Mouse (Mus musculus): ENCODE results near the gene Stam. TPM values are rescaled to one million over a fixed set of nuclear protein-coding genes. Genes with fewer than 3 reads are reported as not detected.

Stam gene
- polyA plus RNA-seq (2016; fragmentation: Nextera tagmentation; extraction: Ambion mirVana) = 81.1 and 86.6 TPM in 2 replicates

DNA sequence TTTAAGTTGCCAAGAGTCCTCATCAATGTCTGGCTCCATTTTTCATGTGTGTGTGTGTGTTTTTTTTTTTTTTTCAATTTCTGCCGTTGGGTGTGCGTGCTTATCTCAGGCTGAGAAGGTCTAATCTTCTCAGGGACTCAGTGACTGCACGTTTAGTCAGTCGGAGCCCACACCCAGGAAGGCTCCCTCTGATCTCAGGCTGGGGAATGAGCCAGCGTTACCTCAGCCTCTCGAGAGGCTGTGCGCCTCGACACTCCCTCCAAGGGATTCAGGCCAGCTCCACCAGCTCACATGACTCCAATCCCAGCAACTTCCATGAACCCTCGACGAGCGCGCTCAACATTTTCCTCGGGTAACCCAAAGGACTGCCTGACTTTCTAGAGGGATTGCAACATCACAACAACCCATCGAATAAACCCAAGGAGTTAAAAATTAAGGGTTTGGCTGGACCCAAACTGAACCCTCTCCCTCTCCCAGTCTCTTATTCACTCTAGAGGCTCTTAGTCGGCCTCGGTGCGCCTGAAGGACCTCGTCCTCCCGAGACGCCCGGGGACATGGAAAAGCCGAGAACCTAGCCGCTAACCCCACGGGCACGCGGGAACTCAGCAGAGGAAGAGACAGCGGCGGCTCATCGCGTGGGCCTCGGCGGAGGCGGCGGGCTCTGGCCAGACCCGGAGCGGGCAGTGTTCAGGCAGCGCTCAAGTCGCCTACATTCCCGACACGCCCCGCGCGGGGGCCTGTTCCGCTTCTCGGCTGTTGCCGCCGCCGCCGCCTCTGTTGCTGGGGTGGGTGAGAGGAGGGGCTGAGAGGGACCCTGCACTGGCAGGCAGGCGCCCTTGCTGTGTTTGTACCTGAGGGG is at the start of gene Stam:
Gene Stam (plus strand): TSS at position 737 of the 859 bp plus-strand sequence.
- under 1% methylated on average over 50 of the region's 50 CpGs for WGBS
- Histone ChIP-seq H3K4me3 (peak within 1 kb of the TSS; percentile 87), H3K4me1 (replicated peaks) (peaks cover 24% of the 10 kb centered on the region), H3K27ac (peak within 1 kb of the TSS; percentile 100), H3K36me3 (no peaks in the 10 kb centered on the region), H3K27me3 (ENCODE audit: insufficient read depth, poor library complexity, severe bottlenecking) (no peaks in the 10 kb centered on the region), H3K9me3 (no peaks in the 10 kb centered on the region)
- DNase-seq (ENCODE audit: low spot score) = peak; percentile 92

DNA sequence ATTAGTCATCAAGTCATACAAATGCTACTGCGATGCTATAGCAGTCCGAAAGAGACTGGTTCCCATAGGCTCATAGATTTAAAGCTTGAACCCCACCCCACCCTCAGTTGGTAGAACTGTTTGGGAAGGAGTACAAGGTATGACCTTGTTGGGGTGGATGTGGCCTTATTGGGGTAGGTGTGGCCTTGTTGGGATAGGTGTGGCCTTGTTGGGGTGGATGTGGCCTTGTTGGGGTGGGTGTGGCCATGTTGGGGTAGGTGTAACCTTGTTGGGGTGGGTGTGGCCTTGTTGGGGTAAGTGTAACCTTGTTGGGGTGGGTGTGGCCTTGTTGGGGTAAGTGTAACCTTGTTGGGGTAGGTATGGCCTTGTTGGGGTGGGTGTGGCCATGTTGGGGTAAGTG is 32.6 kb upstream of the Stam start:
- H3K4me3 ChIP-seq = no peak overlapping the region
- 97% methylated on average over 2 of the region's 2 CpGs for WGBS
- DNase-seq (ENCODE audit: low spot score) = no peak
- H3K9me3 ChIP-seq = no peaks in the 10 kb centered on the region
- H3K27me3 ChIP-seq (ENCODE audit: insufficient read depth, poor library complexity, severe bottlenecking) = no peaks in the 10 kb centered on the region
- peaks cover 6% of the 10 kb centered on the region; the same call in 1 of the 2 replicates for H3K36me3 ChIP-seq
- H3K4me1 ChIP-seq (replicated peaks) = no peaks in the 10 kb centered on the region
- H3K27ac ChIP-seq = no peak overlapping the region

DNA sequence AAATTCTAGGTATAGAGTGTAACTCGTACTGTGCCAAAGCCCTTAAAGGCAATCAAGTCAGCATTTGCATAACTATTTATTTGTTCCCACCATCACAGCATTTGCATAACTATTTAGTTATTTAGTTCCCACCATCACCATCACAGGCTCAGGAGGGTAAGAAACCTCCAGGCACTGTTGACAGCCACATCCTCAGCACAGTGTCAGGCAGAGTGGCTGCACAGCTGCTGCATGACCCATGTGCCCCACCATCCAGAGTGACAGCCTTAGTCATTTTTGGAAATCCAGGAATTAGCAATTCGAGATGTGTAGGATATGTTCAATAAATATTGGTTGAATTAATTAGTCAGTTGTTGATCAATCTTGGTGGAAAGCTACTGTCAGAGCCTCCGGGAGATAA is 30.9 kb upstream of the Stam start:
- no peaks in the 10 kb centered on the region for H3K27me3 ChIP-seq (ENCODE audit: insufficient read depth, poor library complexity, severe bottlenecking)
- WGBS = 83% methylated on average over 3 of the region's 3 CpGs
- DNase-seq (ENCODE audit: low spot score) = no peak
- no peak overlapping the region for H3K4me3 ChIP-seq
- no peaks in the 10 kb centered on the region for H3K4me1 ChIP-seq (replicated peaks)
- H3K36me3 ChIP-seq = peaks cover 6% of the 10 kb centered on the region; the same call in 1 of the 2 replicates
- H3K27ac ChIP-seq = no peak overlapping the region
- H3K9me3 ChIP-seq = no peaks in the 10 kb centered on the region

DNA sequence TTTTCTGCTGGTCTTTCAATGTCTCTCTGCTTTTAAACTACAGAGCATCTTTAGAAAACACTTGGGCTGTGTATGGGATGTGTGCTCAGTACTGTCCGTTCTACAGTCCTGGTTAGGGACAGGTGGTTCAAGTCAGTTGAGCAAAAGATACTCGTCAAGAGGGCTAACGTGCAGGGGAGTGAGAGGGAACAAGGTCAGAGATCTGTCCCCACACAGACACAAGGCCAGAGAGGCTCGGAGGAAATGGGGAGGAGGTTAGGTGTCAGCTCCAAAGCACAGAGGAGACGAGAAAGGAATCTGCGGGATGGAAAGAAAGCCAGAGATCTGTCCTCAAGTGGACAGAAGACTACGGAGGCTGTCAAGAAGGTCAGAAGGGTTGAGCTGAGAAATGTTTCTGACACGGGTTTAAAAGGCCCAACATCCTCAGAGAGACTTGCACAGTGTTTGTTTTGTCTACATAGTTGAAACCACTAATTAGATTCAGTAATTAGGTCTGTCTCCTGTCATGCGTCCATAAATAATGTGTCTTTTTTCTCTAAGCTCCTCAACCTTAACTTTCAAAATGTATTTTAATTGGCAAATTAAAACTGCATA is 30.2 kb upstream of the Stam start:
- Histone ChIP-seq H3K27me3 (ENCODE audit: insufficient read depth, poor library complexity, severe bottlenecking) (no peaks in the 10 kb centered on the region), H3K27ac (no peak overlapping the region), H3K36me3 (peaks cover 6% of the 10 kb centered on the region; the same call in 1 of the 2 replicates), H3K9me3 (no peaks in the 10 kb centered on the region), H3K4me1 (replicated peaks) (no peaks in the 10 kb centered on the region), H3K4me3 (no peak overlapping the region)
- DNase-seq (ENCODE audit: low spot score) = no peak
- 65% methylated on average over 9 of the region's 9 CpGs for WGBS

DNA sequence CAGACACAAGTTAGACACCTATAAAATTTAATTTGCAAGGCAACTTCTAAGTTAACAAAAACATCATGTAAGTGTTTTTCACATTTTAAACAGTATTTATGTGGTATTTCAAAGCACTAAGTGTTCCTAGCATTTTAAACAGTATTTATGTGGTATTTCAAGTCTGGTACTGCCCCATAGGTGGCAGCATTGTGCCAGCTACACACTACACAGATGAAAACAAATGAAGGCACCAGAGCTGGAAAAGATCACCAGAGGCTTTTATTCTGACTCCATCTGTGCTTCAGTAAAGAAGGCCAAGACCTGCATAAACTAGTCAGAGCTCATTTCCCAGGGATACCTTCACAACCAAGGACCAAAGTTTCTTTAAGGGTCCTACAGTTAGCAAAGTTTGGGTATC is 25.5 kb upstream of the Stam start:
- DNase-seq (ENCODE audit: low spot score) = peak; percentile 42
- H3K27me3 ChIP-seq (ENCODE audit: insufficient read depth, poor library complexity, severe bottlenecking) = no peaks in the 10 kb centered on the region
- 0 out of 2 replicates have a peak, but pooled peaks cover under 1% of the 10 kb centered on the region for H3K4me1 ChIP-seq (replicated peaks)
- no peak overlapping the region for H3K27ac ChIP-seq
- no peaks in the 10 kb centered on the region for H3K9me3 ChIP-seq
- no peaks in the 10 kb centered on the region for H3K36me3 ChIP-seq
- H3K4me3 ChIP-seq = no peak overlapping the region

DNA sequence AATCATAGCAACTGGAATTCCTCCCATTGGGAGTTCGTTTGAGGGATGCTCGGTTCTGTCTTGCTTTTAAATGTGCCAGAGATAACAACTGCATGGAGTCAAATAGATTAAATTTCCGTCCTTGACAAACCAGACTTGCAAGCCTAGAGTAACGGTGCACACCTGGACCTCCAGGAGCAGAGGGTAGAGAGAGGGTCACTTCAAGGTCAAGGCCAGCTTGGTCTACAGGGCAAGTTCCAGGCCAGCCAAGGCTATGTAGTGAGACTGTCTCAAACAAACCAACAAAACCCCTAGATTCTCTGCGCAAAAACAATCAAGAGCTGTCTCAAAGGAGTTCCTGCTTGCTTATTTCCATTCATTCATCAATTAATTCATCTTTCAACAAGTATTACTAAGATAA is 25.1 kb upstream of the Stam start:
- Histone ChIP-seq H3K4me3 (no peak overlapping the region), H3K4me1 (replicated peaks) (0 out of 2 replicates have a peak, but pooled peaks cover 5% of the 10 kb centered on the region), H3K36me3 (no peaks in the 10 kb centered on the region), H3K27ac (no peak overlapping the region), H3K9me3 (no peaks in the 10 kb centered on the region), H3K27me3 (ENCODE audit: insufficient read depth, poor library complexity, severe bottlenecking) (no peaks in the 10 kb centered on the region)
- WGBS = 82% methylated on average over 5 of the region's 5 CpGs
- DNase-seq (ENCODE audit: low spot score) = no peak

DNA sequence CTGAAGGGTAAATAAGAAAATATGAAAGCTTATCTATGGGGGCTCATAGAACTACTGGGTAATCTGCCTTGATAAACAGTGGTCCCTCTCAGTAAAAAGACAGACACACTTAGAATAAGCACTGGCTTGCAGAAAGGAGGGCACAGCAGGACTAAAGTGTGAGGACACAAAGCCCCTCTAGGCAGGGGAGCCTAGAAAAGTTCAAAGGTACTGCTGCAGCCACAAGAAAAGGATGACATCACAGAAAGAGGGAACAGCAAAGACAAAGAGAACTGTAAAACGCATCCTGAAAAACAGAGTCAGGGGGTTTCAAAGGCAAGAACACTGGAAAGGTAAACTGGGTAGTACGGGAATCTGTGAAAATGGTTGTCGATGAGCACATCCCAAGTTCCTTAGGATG is 20.3 kb upstream of the Stam start:
- H3K36me3 ChIP-seq = no peaks in the 10 kb centered on the region
- peaks cover 23% of the 10 kb centered on the region for H3K4me1 ChIP-seq (replicated peaks)
- no peaks in the 10 kb centered on the region; the same call in 1 of the 2 replicates for H3K9me3 ChIP-seq
- no peak overlapping the region for H3K27ac ChIP-seq
- no peak overlapping the region for H3K4me3 ChIP-seq
- no peak for DNase-seq (ENCODE audit: low spot score)
- WGBS = 39% methylated on average over 3 of the region's 3 CpGs
- no peaks in the 10 kb centered on the region for H3K27me3 ChIP-seq (ENCODE audit: insufficient read depth, poor library complexity, severe bottlenecking)

DNA sequence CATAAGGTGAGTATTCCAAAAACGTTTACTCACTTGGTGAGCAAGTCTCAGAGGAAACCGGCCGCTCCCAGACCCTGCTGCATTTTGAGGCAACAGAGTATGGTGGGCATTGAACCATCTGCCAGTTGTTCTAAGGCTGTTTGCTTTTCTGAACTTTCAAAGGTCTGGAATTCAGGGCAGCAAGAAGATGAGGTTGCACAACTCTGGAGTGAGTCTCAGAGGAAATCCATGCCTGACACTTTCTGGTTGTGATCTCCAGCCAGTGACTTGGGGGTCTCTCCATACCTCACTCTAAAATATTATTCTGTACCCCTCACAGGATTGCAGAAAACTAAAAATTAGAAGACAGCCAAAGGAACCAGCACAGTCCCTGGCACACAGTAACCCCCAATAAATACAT is 19.7 kb upstream of the Stam start:
- peak overlapping the region; percentile 75; the same call in 1 of the 2 replicates for H3K4me3 ChIP-seq
- no peaks in the 10 kb centered on the region for H3K27me3 ChIP-seq (ENCODE audit: insufficient read depth, poor library complexity, severe bottlenecking)

DNA sequence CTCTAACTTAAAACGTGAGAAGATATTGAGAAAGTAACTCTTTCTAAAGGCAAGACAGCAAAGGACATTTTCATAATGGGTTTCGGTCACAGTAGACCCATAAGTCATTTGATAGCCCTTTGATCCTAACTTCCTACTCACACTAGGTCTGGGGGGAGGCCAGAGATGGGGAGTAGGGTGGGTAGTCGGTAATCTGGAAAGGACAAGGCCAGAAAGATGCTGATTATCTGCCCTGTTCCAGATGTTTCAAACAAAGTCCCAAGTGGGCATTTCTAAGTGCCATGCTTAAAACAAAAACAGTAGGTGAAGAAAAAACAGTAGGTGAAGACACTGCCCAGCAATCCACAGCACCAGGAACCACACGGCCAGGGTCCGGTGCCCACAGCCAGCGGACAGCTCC is 19.2 kb upstream of the Stam start:
- Histone ChIP-seq H3K9me3 (no peaks in the 10 kb centered on the region; the same call in 1 of the 2 replicates), H3K4me1 (replicated peaks) (peaks cover 23% of the 10 kb centered on the region), H3K27ac (peak overlapping the region; percentile 94), H3K36me3 (no peaks in the 10 kb centered on the region), H3K27me3 (ENCODE audit: insufficient read depth, poor library complexity, severe bottlenecking) (no peaks in the 10 kb centered on the region), H3K4me3 (peak overlapping the region; percentile 75)
- no peak for DNase-seq (ENCODE audit: low spot score)
- WGBS = 4% methylated on average over 6 of the region's 6 CpGs

More for the DNA sequence above, 19.7 kb upstream of the Stam start:
- Histone ChIP-seq H3K4me1 (replicated peaks) (peaks cover 23% of the 10 kb centered on the region), H3K36me3 (no peaks in the 10 kb centered on the region), H3K9me3 (no peaks in the 10 kb centered on the region; the same call in 1 of the 2 replicates), H3K27ac (no peak overlapping the region)
- WGBS = 39% methylated on average over 3 of the region's 3 CpGs
- no peak for DNase-seq (ENCODE audit: low spot score)

DNA sequence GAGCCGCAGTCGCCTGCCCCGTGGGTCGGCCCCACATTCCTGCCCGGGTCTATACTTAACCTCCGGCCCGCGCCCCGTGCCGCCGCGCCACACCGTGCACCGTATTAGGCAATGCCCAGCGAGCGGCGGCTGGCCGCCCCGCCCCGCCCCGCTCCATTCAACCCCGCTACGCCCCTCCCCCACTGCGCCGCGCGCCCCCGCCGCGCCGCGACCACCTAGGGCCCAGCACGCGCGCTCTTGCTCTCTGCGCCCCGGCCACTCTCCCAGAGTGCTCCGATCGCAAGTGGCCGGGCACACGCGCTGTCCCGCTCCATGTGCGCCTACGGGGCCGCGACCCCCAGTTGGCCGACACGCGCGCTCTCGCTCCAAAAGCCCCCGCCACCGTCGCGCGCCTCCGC is 18.7 kb upstream of the Stam start:
- peak overlapping the region; percentile 94 for H3K27ac ChIP-seq
- peak overlapping the region; percentile 75 for H3K4me3 ChIP-seq
- H3K9me3 ChIP-seq = no peaks in the 10 kb centered on the region; the same call in 1 of the 2 replicates
- peaks cover 23% of the 10 kb centered on the region for H3K4me1 ChIP-seq (replicated peaks)
- H3K27me3 ChIP-seq (ENCODE audit: insufficient read depth, poor library complexity, severe bottlenecking) = no peaks in the 10 kb centered on the region
- H3K36me3 ChIP-seq = no peaks in the 10 kb centered on the region
- peak; percentile 89 for DNase-seq (ENCODE audit: low spot score)
- WGBS = under 1% methylated on average over 58 of the region's 58 CpGs

DNA sequence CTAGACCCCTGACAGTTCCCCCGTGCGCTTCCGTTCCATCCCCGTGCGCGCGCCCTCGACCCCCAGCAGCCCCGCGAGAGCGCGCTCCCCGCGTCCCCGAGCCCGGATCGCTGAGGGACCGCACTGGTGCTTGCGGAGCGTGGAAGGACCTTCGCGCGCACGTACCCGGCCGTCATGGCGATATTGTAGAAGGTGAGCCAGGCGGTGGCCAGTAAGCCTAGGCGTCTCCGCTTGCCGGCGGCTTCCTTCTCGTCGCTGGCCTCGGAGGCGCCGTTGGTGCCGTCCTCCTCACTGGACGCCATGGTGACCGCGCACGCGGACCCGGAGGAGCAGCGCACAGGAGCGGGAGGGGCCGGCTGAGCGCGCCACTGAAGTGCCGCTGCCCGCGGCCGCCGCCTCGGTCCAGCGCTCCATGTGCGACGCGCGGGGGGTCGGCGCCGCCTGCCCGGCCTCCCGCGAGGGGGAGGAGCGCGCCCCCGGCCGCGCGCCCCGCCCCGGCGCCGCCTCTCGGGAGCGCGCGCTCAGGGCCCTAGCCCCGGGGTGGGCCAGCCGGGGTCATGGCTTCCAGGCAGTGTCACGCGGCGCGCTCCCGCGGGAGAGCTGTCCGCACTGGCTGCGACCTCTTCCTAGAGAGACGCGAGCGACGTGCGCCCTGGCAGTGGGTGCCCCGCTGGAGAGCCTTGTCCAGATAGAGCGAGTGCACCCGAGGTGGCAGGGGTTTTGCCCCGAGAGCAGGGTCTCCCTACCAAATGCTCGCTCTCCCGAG is 18.1 kb upstream of the Stam start, which contains the start of gene Hacd1:
Gene Hacd1 (minus strand): TSS at position 570 of the 766 bp plus-strand sequence.
- Histone ChIP-seq H3K4me1 (replicated peaks) (peaks cover 23% of the 10 kb centered on the region), H3K4me3 (peak within 1 kb of the TSS; percentile 75), H3K27ac (peak within 1 kb of the TSS; percentile 94), H3K27me3 (ENCODE audit: insufficient read depth, poor library complexity, severe bottlenecking) (no peaks in the 10 kb centered on the region), H3K36me3 (no peaks in the 10 kb centered on the region), H3K9me3 (no peaks in the 10 kb centered on the region; the same call in 1 of the 2 replicates)
- under 1% methylated on average over 101 of the region's 101 CpGs for WGBS
- peak; percentile 80 for DNase-seq (ENCODE audit: low spot score)

DNA sequence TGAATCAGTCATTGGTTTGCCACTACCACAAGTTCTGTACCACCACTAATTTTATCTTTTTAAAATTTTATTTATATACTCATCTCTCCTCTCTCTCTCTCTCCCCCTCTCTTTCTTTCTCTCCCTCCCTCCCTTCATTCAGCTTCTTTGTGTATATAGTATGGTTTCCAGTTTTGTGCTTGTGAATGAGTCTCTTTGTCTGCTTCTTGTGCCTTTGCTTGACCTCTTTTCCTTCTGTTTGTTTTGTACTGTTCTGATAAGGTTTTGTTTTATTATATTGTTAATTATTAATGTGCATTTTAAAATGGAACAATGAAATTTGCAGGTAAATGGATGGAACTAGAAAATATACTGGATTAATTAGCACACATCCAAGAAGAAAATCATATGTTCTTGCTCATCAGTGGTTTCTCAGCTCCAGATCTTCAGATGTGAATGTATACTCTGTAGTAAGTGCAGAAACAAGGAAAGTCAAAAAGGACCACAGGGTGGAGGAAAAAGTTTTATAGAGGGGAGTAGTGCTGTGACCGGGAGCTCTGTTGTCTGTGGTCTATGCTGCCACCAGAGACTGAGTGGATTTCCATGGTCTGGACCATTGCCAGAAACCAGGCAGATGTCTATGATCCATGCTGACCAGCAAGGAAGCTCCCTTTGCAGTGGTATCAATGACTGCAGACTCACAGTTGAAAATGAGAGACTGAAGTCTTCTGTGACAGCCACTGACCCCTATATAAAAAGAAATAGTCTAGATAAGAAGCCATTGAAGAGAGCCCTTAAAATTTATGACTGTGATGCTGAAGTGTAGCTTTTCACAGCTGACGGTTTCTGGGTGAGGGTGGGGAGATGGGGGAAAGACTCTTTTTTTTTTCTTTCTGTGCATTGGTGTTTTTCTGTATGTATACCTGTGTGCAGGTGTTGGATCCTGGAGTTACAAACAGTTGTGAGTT is 7.9 kb upstream of the Stam start:
- no peaks in the 10 kb centered on the region for H3K4me1 ChIP-seq (replicated peaks)
- DNase-seq (ENCODE audit: low spot score) = no peak
- no peaks in the 10 kb centered on the region for H3K27me3 ChIP-seq (ENCODE audit: insufficient read depth, poor library complexity, severe bottlenecking)
- no peaks in the 10 kb centered on the region for H3K36me3 ChIP-seq
- H3K4me3 ChIP-seq = no peak overlapping the region
- H3K9me3 ChIP-seq = no peaks in the 10 kb centered on the region
- H3K27ac ChIP-seq = no peak overlapping the region
- WGBS = 83% methylated on average over 2 of the region's 2 CpGs

All from hindbrain, embryonic 10.5 days (tissue).